In the genomic region with DNA sequence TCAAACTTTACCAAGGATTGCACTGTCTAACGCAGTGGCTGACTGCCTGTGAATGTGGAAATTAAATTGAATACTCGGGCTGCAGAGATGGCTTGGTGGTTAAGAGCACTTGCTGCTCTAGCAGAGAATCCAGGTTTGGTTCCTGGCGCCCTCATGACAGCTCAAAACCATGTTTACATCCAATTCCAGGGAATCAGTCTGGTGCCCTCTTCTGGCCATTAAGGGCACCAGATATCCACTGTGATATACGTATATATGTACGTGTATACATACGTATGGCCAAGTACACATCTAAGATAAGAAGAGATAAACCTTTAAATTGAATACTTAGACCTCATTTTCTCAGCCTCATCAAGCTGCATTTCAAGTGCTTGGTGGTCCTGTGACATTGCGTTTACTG, we compare ENCODE assay signal across 13 mouse cellular contexts. TPM values are rescaled to one million over a fixed set of nuclear protein-coding genes. Genes with fewer than 3 reads are reported as not detected.
A peak's percentile ranks its signal among the peaks of the same experiment; 100 is the strongest.
DNase-seq lines count a peak whose midpoint lies in the region; ATAC-seq and TF ChIP-seq lines count a peak whose summit lies in the region.
"Had no signal": no experiment of that assay in that cellular context is flagged by ENCODE, and none has a peak within 500 bp of the region (broad histone marks: within the 10 kb centered on the region; RNA-seq: fewer than 3 reads in every experiment).

No protein-coding gene starts in this region.

- intact Hi-C loops in heart, postnatal 10 days (cut with DNase I), result no loop called here

- H3K9ac ChIP-seq in lung, embryonic 14.5 days, result no peak overlapping the region
- no peak overlapping the region for H3K9ac ChIP-seq in stomach, postnatal 0 days (ENCODE audit: low read length)
- H3K9ac ChIP-seq: limb, embryonic 13.5 days; neural tube, embryonic 15.5 days had no signal

- peak; percentile 51 for TF ChIP-seq CTCF in lung, embryonic 14.5 days (IDR thresholded peaks at IDR 0.05; ENCODE audit: low read depth)
- TF ChIP-seq CTCF in stomach, postnatal 0 days (IDR thresholded peaks at IDR 0.05; ENCODE audit: low read depth), result peak; percentile 65

- WGBS in lung, embryonic 14.5 days, result 82% methylated on average over 7 of the region's 7 CpGs
- 82% methylated on average over 7 of the region's 7 CpGs for WGBS in stomach, postnatal 0 days

- no peak overlapping the region for H3K27ac ChIP-seq in lung, embryonic 14.5 days (ENCODE audit: low read depth)
- no peak overlapping the region for H3K27ac ChIP-seq in stomach, postnatal 0 days (replicated peaks)
- H3K27ac ChIP-seq: limb, embryonic 13.5 days; neural tube, embryonic 15.5 days had no signal

- no peaks in the 10 kb centered on the region for H3K9me3 ChIP-seq in lung, embryonic 14.5 days (ENCODE audit: low read depth, low read length)
- H3K9me3 ChIP-seq in stomach, postnatal 0 days (ENCODE audit: control insufficient read depth, low read length), result no peaks in the 10 kb centered on the region
- H3K9me3 ChIP-seq: limb, embryonic 13.5 days; neural tube, embryonic 15.5 days had no signal

- DNase-seq in heart, adult 11 months, result peak; percentile 85
- no peak for DNase-seq in heart, postnatal 10 days
- DNase-seq in lung, embryonic 14.5 days, result peak; percentile 40
- no peak for DNase-seq in lung, postnatal 14 days
- DNase-seq in NIH3T3 (ENCODE audit: low read depth), result peak; percentile 14
- no peak for DNase-seq in stomach, postnatal 0 days (ENCODE audit: low spot score)
- no peak for DNase-seq in urinary bladder, postnatal 10 days (ENCODE audit: low spot score)
- DNase-seq: adrenal gland, adult 8-10 months; lung, postnatal 36 days; midbrain, embryonic 14.5 days; thymus, postnatal 25 days had no signal

- H3K36me3 ChIP-seq in lung, embryonic 14.5 days (ENCODE audit: insufficient read depth), result peaks cover 50% of the 10 kb centered on the region
- peaks cover 5% of the 10 kb centered on the region; the same call in 1 of the 2 replicates for H3K36me3 ChIP-seq in stomach, postnatal 0 days (ENCODE audit: control insufficient read depth, insufficient read depth, low read length)

- no peak overlapping the region for H3K4me3 ChIP-seq in lung, embryonic 14.5 days (ENCODE audit: low read depth, low read length)
- no peak overlapping the region for H3K4me3 ChIP-seq in stomach, postnatal 0 days (ENCODE audit: low read depth, low read length)
- H3K4me3 ChIP-seq: limb, embryonic 13.5 days; neural tube, embryonic 15.5 days had no signal

- no peak overlapping the region for H3K4me2 ChIP-seq in lung, embryonic 14.5 days
- no peak overlapping the region for H3K4me2 ChIP-seq in stomach, postnatal 0 days (replicated peaks; ENCODE audit: low read depth)
- H3K4me2 ChIP-seq: limb, embryonic 13.5 days had no signal

- peaks cover 26% of the 10 kb centered on the region for H3K4me1 ChIP-seq in lung, embryonic 14.5 days (ENCODE audit: insufficient read depth)
- H3K4me1 ChIP-seq in stomach, postnatal 0 days (replicated peaks; ENCODE audit: control insufficient read depth, insufficient read depth), result 0 out of 2 replicates have a peak, but pooled peaks cover 3% of the 10 kb centered on the region

- ATAC-seq in lung, embryonic 14.5 days (ENCODE audit: insufficient read depth), result no peak
- ATAC-seq in stomach, postnatal 0 days (ENCODE audit: low FRiP score, low TSS enrichment), result no peak

- peaks cover 13% of the 10 kb centered on the region for H3K27me3 ChIP-seq in lung, embryonic 14.5 days (ENCODE audit: insufficient read depth, low read length)
- no peaks in the 10 kb centered on the region for H3K27me3 ChIP-seq in stomach, postnatal 0 days (ENCODE audit: control insufficient read depth, insufficient read depth, low read length)

- TF ChIP-seq EP300 in stomach, postnatal 0 days (optimal IDR thresholded peaks at IDR 0.05), result no peak

RNA-seq across cellular contexts. Expression of gene Mllt6, which starts 3.0 kb away (rescaled TPM):
- 10 to 100 TPM; 55.8 to 61.7 TPM for total RNA-seq in heart, postnatal 10 days (2021)
- 5.2 TPM in 2 replicates for polyA plus RNA-seq in lung, embryonic 14.5 days (2014; fragmentation: Nextera tagmentation; extraction: Ambion mirVana)
- 1.1 TPM in 2 replicates for polyA plus RNA-seq in stomach, postnatal 0 days (2015; fragmentation: Nextera tagmentation; extraction: Ambion mirVana)

RNA-seq across cellular contexts. Expression of gene Cisd3, which starts 19.4 kb away (rescaled TPM):
- 100 to 1,000 TPM; 120 TPM for total RNA-seq in heart, postnatal 10 days (2021)
- 27.1 and 35.3 TPM in 2 replicates for polyA plus RNA-seq in lung, embryonic 14.5 days (2014; fragmentation: Nextera tagmentation; extraction: Ambion mirVana)
- polyA plus RNA-seq in stomach, postnatal 0 days (2015; fragmentation: Nextera tagmentation; extraction: Ambion mirVana), result 44.2 TPM in 2 replicates

RNA-seq across cellular contexts. Expression of gene Pcgf2, which starts 34.1 kb away (rescaled TPM):
- 10 to 100 TPM; 21.4 to 21.7 TPM for total RNA-seq in heart, postnatal 10 days (2021)
- polyA plus RNA-seq in lung, embryonic 14.5 days (2014; fragmentation: Nextera tagmentation; extraction: Ambion mirVana), result 16.0 and 19.7 TPM in 2 replicates
- polyA plus RNA-seq in stomach, postnatal 0 days (2015; fragmentation: Nextera tagmentation; extraction: Ambion mirVana), result 5.9 and 6.6 TPM in 2 replicates

RNA-seq across cellular contexts. Expression of gene Epop, which starts 36.7 kb away (rescaled TPM):
- 1 to 10 TPM in 1 of 2 experiments, under 1 TPM in 1; 0.57 to 1.0 TPM for total RNA-seq in heart, postnatal 10 days (2021)
- 6.1 and 7.4 TPM in 2 replicates for polyA plus RNA-seq in lung, embryonic 14.5 days (2014; fragmentation: Nextera tagmentation; extraction: Ambion mirVana)
- polyA plus RNA-seq in stomach, postnatal 0 days (2015; fragmentation: Nextera tagmentation; extraction: Ambion mirVana), result 9.7 and 10.8 TPM in 2 replicates

RNA-seq across cellular contexts. Expression of gene Psmb3, which starts 37.0 kb away (rescaled TPM):
- total RNA-seq in heart, postnatal 10 days (2021), result 100 to 1,000 TPM; 184 to 186 TPM
- polyA plus RNA-seq in lung, embryonic 14.5 days (2014; fragmentation: Nextera tagmentation; extraction: Ambion mirVana), result 496 and 514 TPM in 2 replicates
- 405 and 438 TPM in 2 replicates for polyA plus RNA-seq in stomach, postnatal 0 days (2015; fragmentation: Nextera tagmentation; extraction: Ambion mirVana)

Comparison
In these comparisons a context has a peak if more than half of its experiments do, and no peak if none do; other contexts are left out.
1. DNase-seq: peak in heart, adult 11 months (single experiment), lung, embryonic 14.5 days (single experiment) and NIH3T3 (single experiment); none in heart, postnatal 10 days (0 of 2), lung, postnatal 14 days (single experiment), stomach, postnatal 0 days (single experiment) and urinary bladder, postnatal 10 days (single experiment).